In genomic region chr15:81587686-81588085, GRCm38 (mm10) we compare ENCODE assay signal across 9 mouse cellular contexts. TPM values are rescaled to one million over a fixed set of nuclear protein-coding genes. Genes with fewer than 3 reads are reported as not detected.
DNase-seq lines count a peak whose midpoint lies in the region; ATAC-seq and TF ChIP-seq lines count a peak whose summit lies in the region.
"Had no signal": no experiment of that assay in that cellular context is flagged by ENCODE, and none has a peak within 500 bp of the region (broad histone marks: within the 10 kb centered on the region; RNA-seq: fewer than 3 reads in every experiment).

No protein-coding gene starts in this region.

- no peak for TF ChIP-seq CTCF in lung, adult 2 months (IDR thresholded peaks at IDR 0.05; ENCODE audit: insufficient read depth, low read length)

- no peak for TF ChIP-seq POLR2A in lung, adult 2 months (IDR thresholded peaks at IDR 0.05; ENCODE audit: borderline replicate concordance, extremely low read depth, low read depth, low read length)

- no peak overlapping the region for H3K27ac ChIP-seq in embryonic facial prominence, embryonic 11.5 days (replicated peaks; ENCODE audit: low read depth, low read length)
- H3K27ac ChIP-seq in intestine, embryonic 15.5 days = no peak overlapping the region
- 0 out of 2 replicates have a peak overlapping the region, but pooled peaks have one; percentile 9 for H3K27ac ChIP-seq in neural tube, embryonic 13.5 days (replicated peaks)

- ATAC-seq in embryonic facial prominence, embryonic 11.5 days (replicated peaks; ENCODE audit: insufficient number of reproducible peaks, low FRiP score, low TSS enrichment, low read depth) = no peak
- ATAC-seq in intestine, embryonic 15.5 days = no peak
- ATAC-seq in neural tube, embryonic 13.5 days (ENCODE audit: low read depth) = no peak

- peak overlapping the region; percentile 55 for H3K4me3 ChIP-seq in lung, adult 2 months (replicated peaks; ENCODE audit: extremely low read depth, low read depth, low read length)
- H3K4me3 ChIP-seq in embryonic facial prominence, embryonic 11.5 days (ENCODE audit: low read depth, low read length) = peak overlapping the region; percentile 99
- peak overlapping the region; percentile 96 for H3K4me3 ChIP-seq in intestine, embryonic 15.5 days (replicated peaks)
- H3K4me3 ChIP-seq in neural tube, embryonic 13.5 days = peak overlapping the region; percentile 95

- peak overlapping the region; percentile 43 for H3K4me2 ChIP-seq in embryonic facial prominence, embryonic 11.5 days (ENCODE audit: low read depth, low read length)
- H3K4me2 ChIP-seq in intestine, embryonic 15.5 days (replicated peaks) = peak overlapping the region; percentile 68
- peak overlapping the region; percentile 94 for H3K4me2 ChIP-seq in neural tube, embryonic 13.5 days

- peak overlapping the region; percentile 99 for H3K9ac ChIP-seq in embryonic facial prominence, embryonic 11.5 days (replicated peaks; ENCODE audit: low read length)
- peak overlapping the region; percentile 100 for H3K9ac ChIP-seq in intestine, embryonic 15.5 days
- H3K9ac ChIP-seq in neural tube, embryonic 13.5 days = peak overlapping the region; percentile 100

- 34% methylated on average over 2 of the region's 2 CpGs for WGBS in lung, adult 2 months
- 47% methylated on average over 2 of the region's 2 CpGs for WGBS in embryonic facial prominence, embryonic 11.5 days
- WGBS in intestine, embryonic 15.5 days = 30% methylated on average over 2 of the region's 2 CpGs
- 39% methylated on average over 2 of the region's 2 CpGs for WGBS in neural tube, embryonic 13.5 days

- DNase-seq in lung, adult 2 months = no peak
- no peak for DNase-seq in lung, postnatal 36 days
- DNase-seq in embryonic facial prominence, embryonic 11.5 days (ENCODE audit: low spot score) = no peak
- DNase-seq in frontal cortex, postnatal 10 days (ENCODE audit: low spot score in 2 of 2) = no peak
- no peak for DNase-seq in urinary bladder, postnatal 36 days (ENCODE audit: low spot score in 2 of 2)
- DNase-seq in embryo, embryonic 10.5 days (ENCODE audit: low spot score) = no peak
- DNase-seq: lung, postnatal 14 days had no signal

- H3K27me3 ChIP-seq in embryonic facial prominence, embryonic 11.5 days (ENCODE audit: control insufficient read depth, insufficient read depth, low read length) = no peaks in the 10 kb centered on the region
- no peaks in the 10 kb centered on the region for H3K27me3 ChIP-seq in intestine, embryonic 15.5 days (replicated peaks)
- no peaks in the 10 kb centered on the region for H3K27me3 ChIP-seq in neural tube, embryonic 13.5 days

- no peaks in the 10 kb centered on the region for H3K9me3 ChIP-seq in embryonic facial prominence, embryonic 11.5 days (replicated peaks; ENCODE audit: control insufficient read depth, low read length)
- no peaks in the 10 kb centered on the region for H3K9me3 ChIP-seq in intestine, embryonic 15.5 days
- H3K9me3 ChIP-seq in neural tube, embryonic 13.5 days = no peaks in the 10 kb centered on the region

- peaks cover 10% of the 10 kb centered on the region for H3K4me1 ChIP-seq in lung, adult 2 months (ENCODE audit: control insufficient read depth, insufficient read depth, low read length)
- no peaks in the 10 kb centered on the region; the same call in 1 of the 2 replicates for H3K4me1 ChIP-seq in embryonic facial prominence, embryonic 11.5 days (ENCODE audit: control insufficient read depth, insufficient read depth, low read length)
- 0 out of 2 replicates have a peak, but pooled peaks cover 9% of the 10 kb centered on the region for H3K4me1 ChIP-seq in intestine, embryonic 15.5 days (replicated peaks)
- H3K4me1 ChIP-seq in neural tube, embryonic 13.5 days (replicated peaks) = peaks cover 40% of the 10 kb centered on the region

- H3K36me3 ChIP-seq in embryonic facial prominence, embryonic 11.5 days (replicated peaks; ENCODE audit: control insufficient read depth, insufficient read depth, low read depth, low read length) = no peaks in the 10 kb centered on the region
- H3K36me3 ChIP-seq in intestine, embryonic 15.5 days = no peaks in the 10 kb centered on the region
- peaks cover 13% of the 10 kb centered on the region; the same call in 1 of the 2 replicates for H3K36me3 ChIP-seq in neural tube, embryonic 13.5 days

RNA-seq across cellular contexts. Expression of gene Ep300, which starts 2.5 kb away (rescaled TPM):
- polyA plus RNA-seq in lung, adult 2 months (2012; rRNA removed) = 26.4 and 32.4 TPM in 2 replicates
- 24.5 and 25.0 TPM in 2 replicates for polyA plus RNA-seq in embryonic facial prominence, embryonic 11.5 days (2014; fragmentation: Nextera tagmentation; extraction: Ambion mirVana)
- 12.7 and 15.0 TPM in 2 replicates for polyA plus RNA-seq in intestine, embryonic 15.5 days (2015; fragmentation: Nextera tagmentation; extraction: Ambion mirVana)
- polyA plus RNA-seq in neural tube, embryonic 13.5 days (2015; fragmentation: Nextera tagmentation; extraction: Ambion mirVana) = 23.1 and 24.1 TPM in 2 replicates

Comparison
In these comparisons a context has a peak if more than half of its experiments do, and no peak if none do; other contexts are left out.
1. H3K4me2 ChIP-seq: peak in every context shown above with its lines; median percentile 94 in neural tube, embryonic 13.5 days; 68 in intestine, embryonic 15.5 days; 43 in embryonic facial prominence, embryonic 11.5 days.